Comparison of ENCODE assay signal across 9 mouse cellular contexts in genomic region chr7:118983961-118984360, GRCm38 (mm10). TPM values are rescaled to one million over a fixed set of nuclear protein-coding genes. Genes with fewer than 3 reads are reported as not detected.
DNase-seq lines count a peak whose midpoint lies in the region; ATAC-seq lines count a peak whose summit lies in the region.
"Had no signal": no experiment of that assay in that cellular context is flagged by ENCODE, and none has a peak within 500 bp of the region (broad histone marks: within the 10 kb centered on the region; RNA-seq: fewer than 3 reads in every experiment).

No protein-coding gene starts in this region.

- ATAC-seq in hindbrain, embryonic 11.5 days (ENCODE audit: low FRiP score): no peak

- H3K27me3 ChIP-seq in hindbrain, embryonic 10.5 days (ENCODE audit: insufficient read depth, poor library complexity, severe bottlenecking): no peaks in the 10 kb centered on the region
- no peaks in the 10 kb centered on the region for H3K27me3 ChIP-seq in hindbrain, embryonic 11.5 days (ENCODE audit: control insufficient read depth, insufficient read depth, low read length)
- H3K27me3 ChIP-seq: heart, embryonic 15.5 days had no signal

- 93% methylated on average over 19 of the region's 19 CpGs for WGBS in hindbrain, embryonic 10.5 days
- 94% methylated on average over 19 of the region's 19 CpGs for WGBS in hindbrain, embryonic 11.5 days

- no peak for DNase-seq in hindbrain, embryonic 10.5 days (ENCODE audit: low spot score)
- DNase-seq in hindbrain, embryonic 11.5 days (ENCODE audit: low spot score): no peak
- DNase-seq in adrenal gland, postnatal 25 days: peak; percentile 93
- peak; percentile 79 for DNase-seq in gastrocnemius, adult 18-20 months (ENCODE audit: low spot score)
- DNase-seq in layer of hippocampus, adult 9-10 months (ENCODE audit: low spot score): peak; percentile 59
- peak; percentile 58 for DNase-seq in right cerebral cortex, postnatal 25 days
- DNase-seq in retina, embryonic 14.5 days (ENCODE audit: low spot score): no peak
- DNase-seq in thymus, postnatal 14 days: no peak

- H3K4me3 ChIP-seq in hindbrain, embryonic 10.5 days: no peak overlapping the region
- H3K4me3 ChIP-seq in hindbrain, embryonic 11.5 days (ENCODE audit: low read depth, low read length): no peak overlapping the region
- H3K4me3 ChIP-seq: heart, embryonic 15.5 days had no signal

- peaks cover 95% of the 10 kb centered on the region for H3K36me3 ChIP-seq in hindbrain, embryonic 10.5 days
- peaks cover 10% of the 10 kb centered on the region; the same call in 1 of the 2 replicates for H3K36me3 ChIP-seq in hindbrain, embryonic 11.5 days (ENCODE audit: control insufficient read depth, insufficient read depth, low read length)

- H3K9ac ChIP-seq in hindbrain, embryonic 11.5 days (ENCODE audit: low read depth, low read length): no peak overlapping the region
- H3K9ac ChIP-seq: heart, embryonic 15.5 days had no signal

- H3K27ac ChIP-seq in hindbrain, embryonic 10.5 days: peak overlapping the region; percentile 35; the same call in 1 of the 2 replicates
- no peak overlapping the region for H3K27ac ChIP-seq in hindbrain, embryonic 11.5 days (ENCODE audit: low read depth, low read length)
- H3K27ac ChIP-seq: heart, embryonic 15.5 days had no signal

- no peaks in the 10 kb centered on the region for H3K9me3 ChIP-seq in hindbrain, embryonic 10.5 days
- no peaks in the 10 kb centered on the region for H3K9me3 ChIP-seq in hindbrain, embryonic 11.5 days (ENCODE audit: control insufficient read depth, low read length)
- H3K9me3 ChIP-seq: heart, embryonic 15.5 days had no signal

- H3K4me2 ChIP-seq in hindbrain, embryonic 11.5 days (replicated peaks; ENCODE audit: low read depth, low read length): no peak overlapping the region
- H3K4me2 ChIP-seq: heart, embryonic 15.5 days had no signal

- peaks cover 56% of the 10 kb centered on the region; the same call in 1 of the 2 replicates for H3K4me1 ChIP-seq in hindbrain, embryonic 10.5 days (replicated peaks)
- no peaks in the 10 kb centered on the region for H3K4me1 ChIP-seq in hindbrain, embryonic 11.5 days (replicated peaks; ENCODE audit: control insufficient read depth, insufficient read depth, low read length)

RNA-seq across cellular contexts. Expression of gene Gprc5b, which starts 11.1 kb away (rescaled TPM):
- 17.5 and 25.4 TPM in 2 replicates for polyA plus RNA-seq in hindbrain, embryonic 10.5 days (2016; fragmentation: Nextera tagmentation; extraction: Ambion mirVana)
- polyA plus RNA-seq in hindbrain, embryonic 11.5 days (2014; fragmentation: Nextera tagmentation; extraction: Ambion mirVana): 27.2 and 30.3 TPM in 2 replicates
- 102 and 104 TPM in 2 replicates for total RNA-seq in adrenal gland, postnatal 25 days (2021)
- 10 to 100 TPM; 12.4 to 21.7 TPM for total RNA-seq in gastrocnemius, adult 18-20 months (2021)

Comparison
In these comparisons a context has a peak if more than half of its experiments do, and no peak if none do; other contexts are left out.
1. DNase-seq: peak in adrenal gland, postnatal 25 days (single experiment), gastrocnemius, adult 18-20 months (single experiment), layer of hippocampus, adult 9-10 months (single experiment) and right cerebral cortex, postnatal 25 days (single experiment); none in hindbrain, embryonic 10.5 days (single experiment), hindbrain, embryonic 11.5 days (single experiment), retina, embryonic 14.5 days (single experiment) and thymus, postnatal 14 days (single experiment).